Mouse (Mus musculus): Measurements from ENCODE around the gene Prss27.

DNA sequence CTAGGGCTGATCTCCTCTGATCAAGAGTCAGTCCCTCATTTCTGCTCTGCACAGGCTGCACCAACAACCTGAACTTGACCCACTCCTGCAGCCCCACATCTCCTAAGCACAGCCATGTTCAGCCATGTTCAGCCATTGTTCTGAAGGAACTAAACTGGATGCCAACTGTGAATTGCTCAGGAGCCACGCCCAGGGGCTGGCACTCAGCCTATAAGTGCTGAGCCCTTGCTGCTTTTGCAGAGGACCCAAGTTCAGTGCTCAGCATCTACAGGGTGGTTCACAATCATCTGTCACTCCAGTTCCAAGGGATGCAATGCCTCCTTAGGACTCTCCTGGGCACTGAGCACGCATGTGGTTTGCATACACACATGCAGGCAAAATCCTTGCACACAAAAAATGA is 25.0 kb upstream of the Prss27 start:
- TF ChIP-seq POU5F1 (IDR thresholded peaks at IDR 0.05; ENCODE audit: borderline replicate concordance, low read length) (no peak), CTCF (conservative IDR thresholded peaks at IDR 0.05; ENCODE audit: low read length) (no peak), NANOG (IDR thresholded peaks at IDR 0.05; ENCODE audit: borderline replicate concordance, low read length) (no peak)

Measured in E14TG2a.4 (cell line).